Mouse (Mus musculus): ENCODE measurements at regions not wholly inside any gene's neighbourhood (a gene's known extent, or its start where the extent isn't known, plus 50 kb on each side); places are given as distances from the start of the nearest gene placed in this dataset.
A peak's percentile ranks its signal among the peaks of the same experiment; 100 is the strongest.
"Not testable (repeated sequence)": the region's sequence is repeated elsewhere in the genome, so short reads cannot be mapped to it uniquely, and the experiment has no call there.

GRCm38 (mm10) chr2:149203896-149204295 lies 186.9 kb upstream of the Gm10750 start:
- DNase-seq: no peak

DNA sequence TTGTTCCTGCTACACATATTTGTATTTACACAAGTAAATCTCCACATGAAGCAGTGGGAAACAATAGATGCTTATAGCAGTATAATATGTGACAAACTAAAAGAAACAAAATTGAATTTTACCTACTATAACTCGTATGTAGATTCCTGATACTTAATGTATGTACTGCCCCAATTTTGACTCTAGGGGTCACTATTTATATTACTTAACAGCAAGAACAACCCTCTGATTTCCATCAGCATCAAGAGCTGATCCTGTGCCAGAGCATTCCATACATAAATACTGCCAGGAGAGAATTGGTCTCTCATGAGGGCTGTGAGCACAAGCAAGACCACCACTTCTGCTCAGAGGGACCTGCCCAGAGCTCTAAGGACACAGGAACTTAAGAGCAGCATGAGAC lies 178.7 kb upstream of the Gm10750 start:
- DNase-seq: no peak

- peak; percentile 4 for DNase-seq
Measured at GRCm38 (mm10) chr2:149158434-149158833, 141.4 kb upstream of the Gm10750 start.

DNA sequence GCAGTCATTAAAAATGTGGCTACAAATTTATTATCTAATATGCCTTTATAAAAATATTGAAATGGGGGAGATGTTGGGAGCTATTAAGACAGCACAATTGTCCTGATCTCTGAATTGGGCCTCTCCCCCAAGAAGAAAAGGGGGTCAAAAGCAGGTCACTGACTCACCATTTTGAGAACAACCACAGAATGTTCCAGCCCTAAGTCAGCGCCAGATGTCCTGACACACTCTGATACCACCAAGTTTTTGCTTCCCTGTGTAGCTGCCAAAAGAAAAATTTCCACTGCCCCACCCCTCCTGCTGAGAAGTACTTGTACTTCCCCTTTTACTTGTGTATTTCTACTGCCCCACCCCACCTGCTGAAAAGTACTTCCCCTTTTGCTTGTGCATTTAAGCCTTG lies 92.5 kb upstream of the Gm10750 start:
- DNase-seq: not testable (repeated sequence)

GRCm38 (mm10) chr2:149092146-149092545 lies 75.1 kb upstream of the Gm10750 start:
- no peak for DNase-seq
